Mouse (Mus musculus) retina, embryonic 14.5 days (tissue): ENCODE results near the gene Vsir.

Experiments
- DNase-seq: peaks from one replicate; pipeline ENCODE4 v3.0.0-alpha.2; 2015; ENCODE audit warnings: low spot score

The Vsir gene

DNA sequence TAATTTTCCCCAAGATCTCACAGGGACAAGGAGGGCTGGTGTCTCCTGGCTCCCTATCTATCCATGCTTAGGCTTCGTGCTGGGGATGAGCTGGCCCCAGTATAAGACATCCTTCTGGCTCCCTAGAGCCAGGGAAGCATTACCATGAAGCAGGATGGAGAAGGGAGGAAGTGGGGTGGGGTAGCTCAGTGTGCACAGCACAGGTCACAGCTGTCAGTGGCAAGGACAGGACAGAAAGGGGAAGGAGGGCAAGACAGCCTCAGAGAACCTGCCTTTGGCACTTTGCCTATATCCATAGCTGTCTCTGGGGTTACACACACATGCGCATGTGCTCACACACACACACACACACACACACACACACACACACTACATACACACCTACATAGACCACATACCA is 41.7 kb downstream of the Vsir start:
- no peak for DNase-seq

DNA sequence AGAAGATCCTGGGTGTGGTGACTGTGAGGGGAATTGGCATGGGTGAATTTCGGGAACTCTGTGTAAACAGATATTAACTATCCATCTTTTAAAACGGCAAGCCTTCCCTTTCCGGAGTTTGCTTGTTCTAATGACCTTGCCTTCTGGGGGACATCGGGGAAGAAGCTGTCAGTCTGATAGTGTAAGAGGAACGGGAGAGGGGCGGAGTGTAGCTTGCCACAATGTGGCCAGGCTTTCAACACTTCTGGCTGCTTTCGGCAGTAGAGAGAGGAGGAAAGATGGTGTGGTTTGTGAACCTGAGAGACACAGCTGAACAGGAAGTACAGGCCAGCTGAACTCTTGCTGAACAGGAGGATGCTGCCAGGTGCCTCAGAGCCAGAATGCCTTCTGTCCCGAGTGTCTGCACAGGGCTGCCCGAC is 42.8 kb downstream of the Vsir start:
- DNase-seq = no peak

DNA sequence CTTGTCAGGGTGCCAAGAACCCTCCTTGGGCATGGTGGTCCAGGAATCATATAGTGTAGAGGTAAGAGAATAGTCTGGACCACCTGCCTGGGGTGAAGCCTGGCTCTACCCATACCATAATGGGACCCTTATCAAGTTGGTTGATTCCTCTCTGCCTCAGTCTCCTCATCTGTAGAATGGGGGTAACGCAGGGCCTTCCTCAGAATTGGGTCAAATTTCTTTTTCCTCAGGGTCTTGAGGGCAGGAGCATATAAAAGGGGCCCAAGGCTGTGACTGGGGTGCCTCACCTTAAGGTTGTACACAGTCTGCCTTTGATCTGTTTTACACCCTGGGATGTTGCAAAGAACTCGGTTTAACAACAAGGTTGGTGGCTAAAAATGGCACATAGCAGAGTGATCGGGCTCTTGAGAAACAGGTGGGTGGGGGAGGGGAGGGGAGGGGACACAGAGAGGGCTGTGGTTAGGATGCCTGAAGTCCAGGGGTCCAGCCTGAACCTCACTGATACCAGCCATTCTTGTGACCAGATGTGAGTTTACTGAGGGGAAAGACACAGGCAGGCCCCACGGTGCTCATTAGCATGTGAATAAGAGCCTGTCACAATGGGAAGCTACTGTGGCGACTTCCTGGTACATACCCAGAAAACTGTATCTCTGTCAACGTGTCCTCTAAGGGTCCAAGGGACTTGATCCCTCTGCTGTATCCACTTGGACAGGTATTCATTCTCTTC is 43.7 kb downstream of the Vsir start:
- peak; percentile 37 for DNase-seq

DNA sequence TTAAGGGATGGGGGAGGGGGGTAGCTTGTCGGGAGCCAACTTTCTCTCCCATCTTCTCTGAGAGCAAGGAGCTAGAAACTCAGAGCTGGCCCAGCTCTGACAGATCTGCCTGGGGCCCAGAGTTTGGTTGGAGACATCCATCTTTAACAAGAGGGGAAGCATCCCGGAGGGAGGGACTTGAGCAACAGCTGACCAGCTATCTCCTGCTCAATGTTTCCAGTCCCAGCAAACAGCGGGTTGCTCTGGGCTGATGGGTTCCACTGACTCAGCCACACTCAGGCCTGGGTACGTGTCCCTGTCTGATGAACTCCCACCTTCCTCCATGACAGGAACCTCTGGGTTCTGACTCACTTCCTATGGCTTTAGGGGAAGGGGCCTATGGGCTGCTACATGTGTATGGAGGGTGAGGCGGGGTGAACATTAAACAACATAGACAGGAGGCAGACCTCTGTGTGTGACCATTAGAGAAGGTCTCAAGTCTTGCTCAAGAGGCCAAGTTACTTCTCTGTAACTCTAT is 44.3 kb downstream of the Vsir start:
- no peak for DNase-seq

DNA sequence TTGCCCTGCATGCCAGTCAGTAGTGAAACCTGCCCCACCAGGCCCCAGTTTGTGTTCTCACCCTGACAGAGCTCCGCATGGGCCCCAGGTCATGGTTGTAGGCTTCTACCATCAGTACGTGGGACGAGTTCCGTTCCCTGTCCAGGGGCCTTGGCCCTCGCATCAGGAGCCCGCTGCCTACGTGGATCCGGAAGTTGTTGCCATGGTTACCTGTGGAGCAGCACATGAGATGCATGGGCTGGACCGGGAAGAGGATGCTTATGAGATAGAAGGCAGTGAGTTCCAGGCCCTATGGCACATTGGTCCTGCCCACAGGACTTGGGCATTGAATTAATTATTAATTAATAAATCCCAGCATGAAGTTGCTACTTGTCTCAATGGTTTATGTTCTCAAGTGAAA is 45.0 kb downstream of the Vsir start:
- no peak for DNase-seq

DNA sequence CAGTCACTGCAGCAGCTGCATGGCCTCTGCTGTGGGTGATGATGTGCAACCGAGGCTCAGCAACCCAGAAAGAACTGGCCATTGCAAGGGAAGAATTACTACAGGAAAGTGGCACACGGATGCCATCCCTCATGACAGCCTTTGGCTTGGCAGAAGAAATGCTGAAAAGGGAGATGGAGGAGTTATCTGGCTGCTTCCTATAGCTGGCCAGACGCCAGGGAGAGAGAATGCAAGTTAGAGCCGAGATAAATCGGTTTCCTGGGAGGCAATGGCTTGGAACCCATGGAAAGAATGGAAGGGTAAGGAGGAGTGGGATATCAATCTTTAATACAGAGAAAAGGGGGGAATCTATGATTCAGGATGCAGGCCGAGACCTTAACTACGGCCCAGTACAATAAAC is 48.3 kb downstream of the Vsir start:
- DNase-seq = no peak

DNA sequence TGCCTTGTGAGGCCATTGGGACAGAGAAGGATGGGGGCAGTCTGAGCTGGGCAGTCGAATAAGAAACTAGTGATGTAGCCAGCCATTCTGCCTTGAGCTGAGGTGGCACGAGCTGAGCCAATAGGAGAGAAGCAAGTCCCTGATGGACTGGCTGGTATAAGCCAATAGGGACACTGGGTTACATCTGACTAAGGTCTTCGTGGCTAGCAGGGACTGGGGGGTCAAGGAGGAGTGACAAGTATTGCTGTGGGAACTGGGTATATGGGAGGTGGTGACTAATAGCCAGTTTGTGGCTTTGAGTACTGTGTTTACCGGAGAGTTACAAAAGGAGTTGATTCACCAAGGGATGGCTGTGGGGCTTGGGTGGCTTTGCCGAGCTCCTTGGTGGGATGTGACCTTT is 49.0 kb downstream of the Vsir start:
- DNase-seq = no peak

DNA sequence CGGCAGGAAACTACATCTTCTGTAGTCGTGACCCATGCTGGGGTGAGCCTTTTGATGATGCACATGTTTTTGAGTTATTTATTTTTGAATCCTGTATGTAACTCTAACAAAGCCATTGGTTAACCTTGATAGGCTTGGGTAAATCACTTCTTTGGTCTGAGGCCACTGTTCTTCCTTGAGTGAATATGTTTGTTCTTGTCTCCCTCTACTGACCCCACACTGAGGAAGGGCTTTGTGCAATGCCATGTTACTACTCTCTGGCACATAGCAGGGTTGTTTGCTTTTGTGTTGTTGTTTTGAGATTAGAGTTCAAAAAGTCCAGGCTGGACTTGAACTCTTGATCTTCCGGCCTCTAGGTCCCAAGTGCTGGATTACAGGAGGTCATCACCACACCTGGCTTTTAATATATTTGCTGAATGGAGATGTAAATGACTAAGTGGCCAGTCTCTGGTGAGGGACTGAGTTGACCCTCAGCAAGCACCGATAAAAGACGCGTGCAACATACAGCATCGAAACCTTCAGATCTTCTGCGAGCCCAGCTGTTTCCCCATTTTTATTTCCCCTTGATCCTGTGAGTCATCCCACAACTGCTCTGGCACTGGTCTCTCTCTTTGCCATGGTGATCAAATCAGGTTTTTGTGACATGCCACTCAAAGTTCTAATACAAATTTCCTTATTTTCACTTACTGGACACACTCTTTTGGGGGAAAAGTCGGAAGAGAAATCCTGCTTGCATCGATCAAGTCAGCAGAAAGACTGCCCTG is 51.6 kb downstream of the Vsir start:
- DNase-seq = no peak

DNA sequence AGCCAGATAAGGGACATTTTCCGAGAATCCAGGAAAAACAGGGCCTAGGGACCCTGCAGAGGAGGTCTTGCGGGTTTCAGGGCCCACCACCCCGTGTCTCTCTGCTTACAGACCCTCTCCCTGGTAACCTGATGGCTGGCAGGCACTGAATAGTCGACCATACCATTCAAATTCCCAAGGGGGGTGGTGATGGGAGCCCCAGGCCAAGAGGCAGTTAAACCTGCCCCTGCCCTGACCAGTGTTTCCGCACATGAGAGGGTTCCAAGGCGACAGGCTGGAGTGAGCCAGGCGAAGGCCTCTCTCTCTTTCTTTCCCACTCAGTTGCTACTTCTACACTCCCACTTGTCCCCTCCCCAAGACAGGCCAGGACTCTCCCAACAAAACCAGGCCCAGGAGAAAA is 52.8 kb downstream of the Vsir start, which contains the start of gene Gm17455:
Gm17455 (plus strand) TSS at position 278 of the 400 bp plus-strand sequence.
- no peak for DNase-seq

DNA sequence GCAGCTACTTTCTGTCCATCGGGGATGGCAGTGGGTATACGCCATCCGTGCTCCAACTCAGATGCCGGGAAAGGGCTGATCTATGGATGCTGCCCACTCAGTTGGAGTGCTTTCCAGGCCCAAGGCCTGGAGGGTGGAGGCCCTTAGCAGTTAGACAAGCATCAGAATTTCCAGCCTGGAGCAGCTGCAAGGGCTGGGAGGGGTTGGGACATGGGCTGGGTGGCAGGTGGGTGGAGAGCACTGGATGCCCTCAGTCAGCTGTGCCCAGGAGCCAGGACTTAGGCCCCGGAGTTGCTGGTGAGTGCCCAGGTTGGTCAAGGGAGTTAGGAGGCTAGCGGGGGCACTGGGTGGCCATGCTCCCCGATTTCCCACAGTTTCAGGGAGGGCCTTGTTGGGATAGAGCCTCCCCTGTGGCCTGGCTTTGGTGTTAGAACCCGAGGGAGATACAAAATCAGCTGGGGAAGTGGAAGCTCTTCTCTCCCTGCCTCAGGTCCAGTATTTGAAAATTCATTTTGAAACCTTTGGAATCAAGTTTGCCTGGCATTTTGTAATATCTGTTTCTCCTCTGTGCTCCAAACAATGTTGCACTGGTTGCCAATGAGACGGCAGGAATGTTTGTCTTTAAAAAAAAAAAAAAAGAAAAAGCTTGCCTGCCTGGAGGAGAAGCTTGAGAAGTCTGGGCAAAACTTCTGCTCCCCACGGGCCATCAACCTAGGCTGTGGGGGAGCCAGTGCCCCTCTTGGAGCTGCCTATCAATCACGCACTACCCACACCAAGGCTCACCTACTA is 54.0 kb downstream of the Vsir start:
- no peak for DNase-seq

DNA sequence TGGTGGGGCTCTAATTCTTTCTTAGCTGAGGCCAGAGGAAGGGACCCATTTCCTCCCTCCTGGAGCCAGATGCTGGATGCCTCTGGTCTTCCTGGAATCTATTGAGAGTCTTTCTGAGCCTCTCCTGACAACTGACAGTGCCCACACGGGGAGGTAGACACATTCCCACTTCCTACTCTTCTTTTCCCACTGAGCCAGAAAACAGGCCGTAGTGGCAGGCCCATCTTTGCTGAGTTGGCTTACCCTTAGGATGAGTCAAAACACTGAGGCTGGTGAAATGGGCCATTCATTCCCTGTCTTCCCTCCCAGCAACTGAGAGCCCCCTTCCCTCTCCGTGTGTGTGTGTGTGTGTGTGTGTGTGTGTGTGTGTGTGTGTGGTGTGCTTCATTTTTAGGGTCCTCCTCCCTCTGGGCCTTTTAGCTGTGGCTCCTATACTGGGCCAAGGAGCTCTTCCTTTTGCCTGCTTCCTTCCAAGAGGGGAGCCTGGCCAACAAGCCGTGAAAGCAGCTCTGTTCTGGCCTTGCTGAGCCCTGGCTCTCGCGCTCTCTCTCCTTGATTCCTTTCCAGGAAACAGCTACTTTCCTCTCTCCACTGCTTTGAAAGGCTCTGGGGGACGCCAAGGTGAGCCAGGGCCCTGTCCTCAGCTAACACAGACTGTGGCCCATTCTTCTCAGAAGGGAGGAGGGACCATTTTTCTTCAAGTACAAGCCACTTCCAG is 59.0 kb downstream of the Vsir start:
- DNase-seq = no peak

DNA sequence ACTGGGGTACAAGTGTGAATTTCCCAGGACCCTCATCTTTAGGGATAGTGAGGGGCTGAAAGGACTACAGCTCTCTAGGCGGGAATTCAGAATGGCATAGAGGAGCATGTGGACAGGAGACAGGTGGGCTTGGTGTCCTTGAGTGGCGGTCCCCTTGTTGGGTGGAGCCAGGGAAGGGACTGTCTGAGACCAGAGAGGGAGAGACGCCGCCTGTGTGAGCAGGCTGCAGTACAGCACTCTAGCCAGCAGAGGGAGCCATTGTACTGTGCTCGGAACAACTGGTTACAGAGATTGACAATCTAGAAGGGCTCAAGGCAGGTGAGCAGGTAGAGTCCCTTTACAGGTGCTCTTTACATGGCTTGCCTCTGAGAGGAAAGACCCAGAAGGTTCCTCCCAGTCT is 61.2 kb downstream of the Vsir start:
- peak; percentile 86 for DNase-seq

DNA sequence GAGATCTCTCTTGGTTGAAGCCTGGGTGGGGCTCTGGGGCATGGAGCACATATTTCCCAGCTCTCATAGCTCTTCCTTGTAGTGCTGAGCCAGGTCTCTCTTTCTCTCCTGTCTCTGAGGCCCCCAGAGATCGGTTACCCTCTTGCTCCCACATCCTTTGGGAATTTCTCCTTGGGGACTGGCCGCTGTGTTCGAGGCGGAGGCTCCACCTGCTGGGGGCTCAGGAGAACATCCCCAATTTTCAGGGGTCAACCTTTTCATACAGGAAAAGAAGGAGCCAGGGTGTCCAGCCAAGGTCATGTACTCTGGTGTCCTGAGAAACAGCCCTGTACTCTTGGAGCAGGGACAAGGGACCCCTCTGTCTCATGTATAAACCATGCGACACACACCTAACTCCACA is 65.1 kb downstream of the Vsir start:
- DNase-seq = peak; percentile 62

DNA sequence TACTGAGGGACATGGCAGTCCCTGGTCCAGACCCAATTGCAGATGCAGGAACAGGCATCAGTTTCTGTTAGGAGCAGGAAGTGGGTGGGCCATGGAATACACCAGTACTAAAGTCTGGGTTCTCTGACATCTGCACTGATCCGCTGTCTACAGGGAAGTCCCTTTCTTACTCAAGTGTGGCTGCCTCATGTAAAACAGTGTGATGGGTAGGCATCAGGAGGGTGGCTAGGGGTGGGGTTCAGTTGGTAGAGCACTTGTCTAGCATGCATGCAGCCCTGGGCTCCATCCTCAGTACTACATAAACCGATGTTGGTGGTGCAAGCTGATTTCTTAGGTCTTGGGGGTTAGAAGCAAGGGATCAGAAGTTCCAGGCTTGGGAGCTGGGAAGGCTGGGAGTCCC is 67.1 kb downstream of the Vsir start:
- no peak for DNase-seq

DNA sequence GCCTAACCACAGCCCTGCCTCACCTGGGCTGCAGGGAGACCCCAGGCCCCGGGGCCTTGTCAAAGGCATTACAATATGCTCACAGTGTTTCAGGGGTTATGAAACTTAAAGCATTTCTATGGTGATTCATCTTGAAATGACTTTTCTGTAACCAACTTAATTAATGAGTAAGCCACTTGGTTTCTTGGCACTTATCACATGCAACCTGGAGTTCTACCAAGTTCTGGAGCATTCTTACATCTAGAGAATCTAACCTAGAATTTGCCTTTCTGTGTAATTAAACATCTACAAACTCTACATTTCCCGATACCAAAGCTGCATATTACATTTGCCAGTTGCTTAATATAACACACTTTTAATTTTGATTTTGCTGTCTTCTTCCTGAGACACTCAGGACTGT is 70.4 kb downstream of the Vsir start:
- no peak for DNase-seq

DNA sequence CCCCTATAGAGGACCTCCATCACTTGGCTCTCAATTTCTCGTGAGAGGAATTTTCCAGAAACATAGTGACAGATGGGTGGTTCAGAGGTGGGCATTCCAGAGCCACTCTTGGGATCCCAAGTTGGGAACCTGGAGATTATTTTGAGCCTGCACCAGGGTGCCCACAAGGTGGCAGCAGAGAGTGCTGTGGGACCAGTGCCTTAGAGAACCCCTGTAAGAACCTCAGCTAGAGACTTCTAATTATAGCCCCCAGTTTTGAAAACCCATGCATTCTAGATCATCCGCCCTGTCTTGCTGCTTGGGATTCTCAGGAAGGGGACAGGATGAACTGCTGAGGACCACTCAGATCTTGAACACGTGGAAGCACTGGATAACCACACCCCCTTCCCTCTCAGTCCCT is 71.5 kb downstream of the Vsir start:
- DNase-seq = peak; percentile 90

DNA sequence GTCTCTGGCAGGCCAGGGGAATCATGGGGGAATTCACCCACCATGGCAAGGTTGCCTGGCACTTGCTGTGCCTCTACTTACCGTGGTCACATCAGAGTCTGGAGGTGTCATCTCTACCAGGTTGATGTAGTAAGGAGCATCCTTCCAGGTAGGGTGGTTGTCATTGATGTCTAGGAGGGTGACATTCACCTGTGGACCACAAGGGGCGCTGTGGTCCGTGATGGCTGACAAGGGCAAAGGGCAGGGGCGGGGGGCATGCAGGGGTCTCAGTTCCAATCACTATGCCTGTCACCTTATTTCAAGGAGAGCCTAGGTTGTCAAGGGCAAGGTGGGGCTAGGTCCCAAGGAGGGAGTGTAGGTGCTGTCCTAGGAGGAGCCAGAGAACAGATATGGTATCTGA is 73.0 kb downstream of the Vsir start:
- DNase-seq = peak; percentile 40
